Mouse (Mus musculus) liver, embryonic 14.5 days (tissue): Measurements from ENCODE around the gene Arap1.

Experiments used
- CTCF ChIP-seq: IDR thresholded peaks from 2 replicates; pipeline ENCODE4 v1.5.1; 2016; ENCODE audit warnings: antibody characterized with exemption, low read depth, control low read depth
- EP300 ChIP-seq: IDR thresholded peaks from 2 replicates; pipeline ENCODE4 v1.6.1; 2016; ENCODE audit warnings: antibody characterized with exemption, low read depth

GRCm38 (mm10) chr7:101355551-101356100 is 7.8 kb downstream of the Arap1 start:
- TF ChIP-seq CTCF (no peak), EP300 (no peak)
